Mouse (Mus musculus) gastrocnemius, adult 8-10 months (tissue): ENCODE measurements at regions not wholly inside any gene's neighbourhood (a gene's known extent, or its start where the extent isn't known, plus 50 kb on each side); places are given as distances from the start of the nearest gene placed in this dataset.

Experiments used
- DNase-seq, 2 experiments: peaks; one replicate each; pipeline ENCODE4 v3.0.0; 2022; ENCODE audit warnings: low spot score in 2 of 2

- no peak for DNase-seq
These were observed 62.9 kb downstream of the Arrdc3 start for GRCm38 (mm10) chr13:80946034-80946433.

- no peak for DNase-seq
These were observed 64.5 kb downstream of the Arrdc3 start for GRCm38 (mm10) chr13:80947705-80948104.

- no peak for DNase-seq
These were observed 66.0 kb downstream of the Arrdc3 start for GRCm38 (mm10) chr13:80949133-80949697.

- no peak for DNase-seq
These were observed 67.1 kb downstream of the Arrdc3 start for GRCm38 (mm10) chr13:80950239-80950638.

GRCm38 (mm10) chr13:80950803-80951202, 67.6 kb downstream of the Arrdc3 start:
- no peak for DNase-seq

GRCm38 (mm10) chr13:80951327-80951726, 68.1 kb downstream of the Arrdc3 start:
- DNase-seq, result peak; percentile 51 to 58

GRCm38 (mm10) chr13:80952851-80953250, 69.7 kb downstream of the Arrdc3 start:
- DNase-seq, result no peak

GRCm38 (mm10) chr13:80954059-80954645, 71.0 kb downstream of the Arrdc3 start:
- no peak for DNase-seq

- no peak for DNase-seq
These were observed 73.8 kb downstream of the Arrdc3 start for GRCm38 (mm10) chr13:80956966-80957365.

GRCm38 (mm10) chr13:80957419-80958139, 74.4 kb downstream of the Arrdc3 start:
- DNase-seq, result no peak

GRCm38 (mm10) chr13:80959763-80960162, 76.6 kb downstream of the Arrdc3 start:
- no peak for DNase-seq

GRCm38 (mm10) chr13:80961985-80962617, 78.9 kb downstream of the Arrdc3 start:
- no peak for DNase-seq

GRCm38 (mm10) chr13:80962789-80963590, 79.8 kb downstream of the Arrdc3 start:
- peak; percentile 40 to 75 for DNase-seq

- DNase-seq, result no peak
These were observed 80.4 kb downstream of the Arrdc3 start for GRCm38 (mm10) chr13:80963591-80963940.

GRCm38 (mm10) chr13:80971664-80972063, 88.5 kb downstream of the Arrdc3 start:
- no peak for DNase-seq

GRCm38 (mm10) chr13:80974424-80974823, 91.2 kb downstream of the Arrdc3 start:
- no peak for DNase-seq

- DNase-seq, result peak in 1 of 2 experiments; percentile 34
These were observed 94.1 kb downstream of the Arrdc3 start for GRCm38 (mm10) chr13:80977266-80977665.

- no peak for DNase-seq
These were observed 98.0 kb downstream of the Arrdc3 start for GRCm38 (mm10) chr13:80981201-80981600.

- no peak for DNase-seq
These were observed 103.5 kb downstream of the Arrdc3 start for GRCm38 (mm10) chr13:80986657-80987056.

GRCm38 (mm10) chr13:80989756-80990155, 106.6 kb downstream of the Arrdc3 start:
- DNase-seq, result no peak

GRCm38 (mm10) chr13:80992342-80992741, 109.2 kb downstream of the Arrdc3 start:
- no peak for DNase-seq
